Mouse (Mus musculus) cortical plate, adult 2 months (tissue): ENCODE measurements at regions not wholly inside any gene's neighbourhood (a gene's known extent, or its start where the extent isn't known, plus 50 kb on each side); places are given as distances from the start of the nearest gene placed in this dataset.

Experiments used
- CTCF ChIP-seq: fragments of 200-500 bp; IDR thresholded peaks from 2 replicates; pipeline ENCODE4 v1.5.1; 2011; ENCODE audit warnings: mild to moderate bottlenecking, control low read depth, low read length; ENCODE audit not compliant: insufficient read depth; ENCODE audit errors: extremely low read depth
- POLR2A ChIP-seq: fragments of 200-500 bp; IDR thresholded peaks from 2 replicates; pipeline ENCODE4 v1.6.1; 2011; ENCODE audit warnings: mild to moderate bottlenecking, low read length, control low read depth; ENCODE audit not compliant: insufficient read depth; ENCODE audit errors: extremely low read depth

- TF ChIP-seq POLR2A, result no peak
- TF ChIP-seq CTCF, result no peak
Observed at GRCm38 (mm10) chr12:77179138-77179537, 58.8 kb upstream of the Fut8 start.
